Mouse (Mus musculus) brain, embryonic 14.5 days (tissue): ENCODE measurements around the gene Ppia.

Experiments
- CTCF ChIP-seq: fragments of 200-500 bp; IDR thresholded peaks from 2 replicates; pipeline ENCODE4 v1.5.1; 2012; ENCODE audit warnings: inconsistent platforms, mild to moderate bottlenecking, moderate library complexity, borderline replicate concordance; ENCODE audit not compliant: insufficient read depth, insufficient read length; ENCODE audit errors: extremely low read depth
- POLR2A ChIP-seq: fragments of 200-500 bp; IDR thresholded peaks from 2 replicates; pipeline ENCODE4 v1.6.1; 2012; ENCODE audit warnings: mild to moderate bottlenecking, inconsistent platforms, borderline replicate concordance; ENCODE audit not compliant: poor library complexity, insufficient read depth, insufficient read length, severe bottlenecking; ENCODE audit errors: extremely low read depth

DNA sequence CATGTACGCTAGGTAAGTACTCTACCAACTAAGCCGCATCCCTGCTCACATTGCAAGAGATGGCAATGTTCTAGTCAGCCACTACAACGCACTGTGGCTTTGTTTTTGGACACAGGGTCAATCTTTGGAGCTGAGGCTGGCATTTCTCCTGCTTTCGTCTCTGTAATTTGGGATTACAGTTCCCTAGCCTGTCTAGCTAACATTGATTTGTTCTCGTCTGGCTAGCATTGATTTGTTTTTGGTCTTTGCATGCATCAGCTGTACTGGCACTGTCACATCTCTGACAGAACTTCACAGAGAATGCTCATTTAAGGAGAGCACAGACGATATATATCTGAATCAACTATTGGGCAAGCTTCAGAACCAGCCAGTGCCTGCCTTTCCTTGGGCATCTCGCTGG is 14.9 kb downstream of the Ppia start:
- TF ChIP-seq CTCF = no peak
- TF ChIP-seq POLR2A = no peak
